Mouse (Mus musculus) heart, embryonic 16.5 days (tissue): ENCODE results near the gene Golgb1. TPM values are rescaled to one million over a fixed set of nuclear protein-coding genes. Genes with fewer than 3 reads are reported as not detected.

Experiments used
- ATAC-seq: fragments of 200-750 bp; cut with Nextera tagmentation; replicated peaks from 2 replicates; pipeline ENCODE4 v1.8.0; 2017; ENCODE audit warnings: moderate number of reproducible peaks; ENCODE audit not compliant: insufficient read depth, low FRiP score; ENCODE audit errors: extremely low read depth
- H3K27ac ChIP-seq: fragments of 300-500 bp; sonication (generic); 2 replicates; pipeline ENCODE4 v1.5.1; 2014; ENCODE audit warnings: mild to moderate bottlenecking, low read length, control low read depth, moderate library complexity
- H3K27me3 ChIP-seq: fragments of 300-500 bp; sonication (generic); 2 replicates; pipeline ENCODE4 v1.6.1; 2014; ENCODE audit warnings: low read length, mixed read lengths; ENCODE audit not compliant: control insufficient read depth, insufficient read depth
- H3K36me3 ChIP-seq: fragments of 300-500 bp; sonication (generic); 2 replicates; pipeline ENCODE4 v1.6.1; 2014; ENCODE audit not compliant: control insufficient read depth, insufficient read depth
- H3K4me1 ChIP-seq: fragments of 300-500 bp; sonication (generic); 2 replicates; pipeline ENCODE4 v1.6.1; 2014; ENCODE audit warnings: low read length, mixed read lengths; ENCODE audit not compliant: control insufficient read depth, insufficient read depth
- H3K4me2 ChIP-seq: fragments of 300-500 bp; sonication (generic); 2 replicates; pipeline ENCODE4 v1.6.1; 2014; ENCODE audit warnings: low read depth, mild to moderate bottlenecking, control low read depth, low read length
- H3K4me3 ChIP-seq: fragments of 300-500 bp; sonication (generic); 2 replicates; pipeline ENCODE4 v1.5.1; 2014; ENCODE audit warnings: mild to moderate bottlenecking, control low read depth, low read length
- H3K9ac ChIP-seq: fragments of 300-500 bp; sonication (generic); 2 replicates; pipeline ENCODE4 v1.6.1; 2014; ENCODE audit warnings: low read length, control low read depth
- H3K9me3 ChIP-seq: fragments of 300-500 bp; sonication (generic); replicated peaks from 2 replicates; pipeline ENCODE4 v1.6.1; 2016; ENCODE audit warnings: low read length; ENCODE audit not compliant: control insufficient read depth
- WGBS: fragments of 180-500 bp; shearing (Covaris S2); extraction: QIAGEN DNeasy Blood & Tissue Kit; methylation state at CpG from one replicate; pipeline ENCODE4 v1.1.7; 2014; 5-methylcytosine and 5-hydroxymethylcytosine counted together
- polyA plus RNA-seq: library from polyadenylated mRNA; unstranded; fragments of >200 nt; fragmentation: Nextera tagmentation; extraction: Ambion mirVana; gene quantifications from 2 replicates; pipeline ENCODE4 v1.2.1, GENCODE M21; 2015

The Golgb1 gene
- polyA plus RNA-seq, 1 experiment from 2014 or later = 53.0 TPM

DNA sequence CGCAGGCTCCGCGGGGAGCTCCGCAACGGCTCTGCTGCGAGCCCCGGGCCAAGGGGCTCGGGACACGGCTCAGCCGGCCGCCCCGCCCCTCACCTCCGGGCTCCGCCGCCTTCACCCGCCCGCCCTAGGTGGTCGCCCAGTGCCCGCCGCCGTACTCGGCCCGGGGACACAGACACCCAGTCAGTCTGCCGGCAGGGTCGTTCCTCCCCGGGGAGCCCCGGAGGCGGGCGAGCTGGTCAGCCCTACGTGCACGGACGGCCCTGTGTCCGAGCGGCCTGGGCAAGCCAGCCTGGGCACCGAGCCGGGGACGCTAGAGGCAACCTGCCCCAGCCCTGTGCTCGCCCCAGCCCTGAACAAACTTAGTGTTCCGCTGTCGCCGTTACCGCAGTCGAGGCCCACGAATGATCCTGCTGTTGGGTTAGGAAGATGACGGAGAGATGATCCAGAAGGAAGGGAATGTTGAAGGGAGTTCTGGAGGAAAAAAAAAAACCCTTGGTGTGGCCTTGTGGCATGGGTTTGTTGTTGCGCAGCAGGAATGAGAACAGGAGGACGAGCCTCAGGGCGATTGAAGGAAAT, 424 bp downstream of the Golgb1 start:
- peak; percentile 63 for ATAC-seq
- Histone ChIP-seq H3K27ac (peak overlapping the region; percentile 61), H3K4me2 (peak overlapping the region; percentile 70), H3K9ac (peak overlapping the region; percentile 82), H3K4me3 (peak overlapping the region; percentile 98), H3K9me3 (no peaks in the 10 kb centered on the region), H3K36me3 (peaks cover 9% of the 10 kb centered on the region), H3K4me1 (peaks cover 27% of the 10 kb centered on the region), H3K27me3 (no peaks in the 10 kb centered on the region)
- WGBS = under 1% methylated on average over 44 of the region's 48 CpGs

DNA sequence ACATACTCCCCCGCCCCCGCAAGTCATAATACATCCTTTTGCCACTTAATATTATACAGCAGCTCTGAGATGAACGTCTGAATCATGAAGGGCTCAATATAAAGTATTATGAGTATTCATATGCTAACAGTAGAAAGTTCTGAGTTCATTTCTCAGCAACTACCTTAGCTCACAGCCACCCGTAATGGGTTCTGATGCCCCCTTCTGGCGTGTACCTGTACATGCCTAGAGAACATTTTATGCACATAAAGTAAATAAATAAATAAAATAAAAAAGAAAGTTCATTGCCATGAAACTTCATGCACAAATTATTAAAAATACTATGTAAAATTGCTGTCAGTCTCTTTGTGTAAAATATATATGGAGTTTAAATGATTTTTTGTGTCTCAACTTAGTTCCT, 2.4 kb downstream of the Golgb1 start:
- H3K27me3 ChIP-seq = no peaks in the 10 kb centered on the region
- no peak overlapping the region for H3K4me3 ChIP-seq
- no peak overlapping the region for H3K27ac ChIP-seq
- H3K4me1 ChIP-seq = peaks cover 27% of the 10 kb centered on the region
- 80% methylated on average over 5 of the region's 5 CpGs for WGBS
- no peak overlapping the region for H3K9ac ChIP-seq
- H3K4me2 ChIP-seq = no peak overlapping the region
- H3K9me3 ChIP-seq = no peaks in the 10 kb centered on the region
- H3K36me3 ChIP-seq = peaks cover 1% of the 10 kb centered on the region
- ATAC-seq = no peak

GRCm38 (mm10) chr16:36882737-36883343, 7.9 kb downstream of the Golgb1 start:
- Histone ChIP-seq H3K27ac (no peak overlapping the region), H3K4me3 (no peak overlapping the region), H3K9ac (no peak overlapping the region), H3K4me2 (no peak overlapping the region), H3K4me1 (peaks cover 13% of the 10 kb centered on the region), H3K36me3 (peaks cover 8% of the 10 kb centered on the region), H3K9me3 (no peaks in the 10 kb centered on the region), H3K27me3 (no peaks in the 10 kb centered on the region)
- 66% methylated on average over 5 of the region's 5 CpGs for WGBS
- no peak for ATAC-seq

DNA sequence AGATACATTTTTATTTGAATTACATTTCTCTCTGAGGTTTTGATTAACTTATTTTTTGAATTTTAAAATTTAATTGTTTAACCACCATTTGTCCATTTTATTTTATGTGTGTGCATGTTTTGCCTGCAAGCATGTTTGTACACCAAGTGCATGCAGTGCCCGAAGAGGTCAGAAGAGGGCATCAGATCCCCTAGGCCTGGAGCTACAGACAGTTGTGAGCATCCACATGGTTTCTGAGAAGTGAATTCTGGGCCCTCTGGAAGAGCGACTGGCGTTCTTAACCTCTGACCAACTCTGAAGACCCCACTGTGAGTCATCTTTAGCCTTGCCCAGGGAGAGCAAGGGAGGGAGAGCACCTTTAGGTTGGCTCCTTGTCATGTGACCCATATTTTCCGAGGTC, 9.9 kb downstream of the Golgb1 start:
- WGBS = 80% methylated on average over 4 of the region's 4 CpGs
- no peak overlapping the region for H3K9ac ChIP-seq

GRCm38 (mm10) chr16:36885912-36886311, 11.0 kb downstream of the Golgb1 start:
- 87% methylated on average over 11 of the region's 11 CpGs for WGBS
- no peak overlapping the region for H3K9ac ChIP-seq

More for the DNA sequence above, 9.9 kb downstream of the Golgb1 start:
- Histone ChIP-seq H3K9me3 (no peaks in the 10 kb centered on the region), H3K36me3 (peaks cover 11% of the 10 kb centered on the region), H3K4me3 (no peak overlapping the region), H3K27me3 (no peaks in the 10 kb centered on the region), H3K27ac (no peak overlapping the region), H3K4me1 (peaks cover under 1% of the 10 kb centered on the region; the same call in 1 of the 2 replicates), H3K4me2 (no peak overlapping the region)
- no peak for ATAC-seq

GRCm38 (mm10) chr16:36887546-36887945, 12.6 kb downstream of the Golgb1 start:
- no peak for ATAC-seq

More at GRCm38 (mm10) chr16:36885912-36886311, 11.0 kb downstream of the Golgb1 start:
- Histone ChIP-seq H3K27ac (no peak overlapping the region), H3K27me3 (no peaks in the 10 kb centered on the region), H3K4me1 (no peaks in the 10 kb centered on the region), H3K4me2 (no peak overlapping the region), H3K9me3 (no peaks in the 10 kb centered on the region), H3K36me3 (peaks cover 18% of the 10 kb centered on the region), H3K4me3 (no peak overlapping the region)
- no peak for ATAC-seq

DNA sequence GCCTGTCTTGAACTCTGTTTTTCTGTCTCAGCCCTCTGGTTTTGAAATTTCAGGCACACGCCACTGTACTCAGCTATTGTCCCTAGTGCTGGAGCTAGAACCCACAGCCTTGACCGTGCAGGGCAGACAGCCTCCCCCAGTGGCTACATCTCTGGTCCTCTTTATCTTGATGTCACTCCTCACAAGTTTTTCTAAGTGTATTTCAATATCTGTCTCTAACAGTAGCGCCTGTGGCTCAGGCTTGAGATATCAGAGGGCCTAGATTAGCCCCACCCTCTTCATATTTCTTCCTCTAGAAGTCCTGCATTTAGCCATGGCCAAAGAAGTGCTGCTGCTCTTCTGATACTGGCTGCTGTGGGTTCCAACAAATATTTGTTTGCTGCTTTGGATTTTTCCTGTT, 15.6 kb downstream of the Golgb1 start:
- Histone ChIP-seq H3K27ac (no peak overlapping the region), H3K4me3 (no peak overlapping the region), H3K9ac (no peak overlapping the region), H3K4me2 (no peak overlapping the region), H3K36me3 (peaks cover 37% of the 10 kb centered on the region), H3K4me1 (no peaks in the 10 kb centered on the region), H3K9me3 (no peaks in the 10 kb centered on the region), H3K27me3 (no peaks in the 10 kb centered on the region)
- WGBS = 87% methylated on average over 3 of the region's 3 CpGs
- ATAC-seq = no peak

More at GRCm38 (mm10) chr16:36887546-36887945, 12.6 kb downstream of the Golgb1 start:
- no peaks in the 10 kb centered on the region for H3K27me3 ChIP-seq
- no peaks in the 10 kb centered on the region for H3K4me1 ChIP-seq
- no peak overlapping the region for H3K4me3 ChIP-seq
- no peak overlapping the region for H3K4me2 ChIP-seq
- H3K9ac ChIP-seq = no peak overlapping the region
- 68% methylated on average over 5 of the region's 5 CpGs for WGBS
- no peaks in the 10 kb centered on the region for H3K9me3 ChIP-seq
- H3K27ac ChIP-seq = no peak overlapping the region
- H3K36me3 ChIP-seq = peaks cover 25% of the 10 kb centered on the region

GRCm38 (mm10) chr16:36891415-36891814, 16.5 kb downstream of the Golgb1 start:
- H3K36me3 ChIP-seq = peaks cover 37% of the 10 kb centered on the region
- H3K4me3 ChIP-seq = no peak overlapping the region
- no peaks in the 10 kb centered on the region for H3K9me3 ChIP-seq
- no peak overlapping the region for H3K4me2 ChIP-seq
- no peaks in the 10 kb centered on the region for H3K27me3 ChIP-seq
- no peak overlapping the region for H3K9ac ChIP-seq
- no peak for ATAC-seq
- WGBS = 97% methylated on average over 4 of the region's 4 CpGs
- no peak overlapping the region for H3K27ac ChIP-seq
- no peaks in the 10 kb centered on the region for H3K4me1 ChIP-seq

- H3K36me3 ChIP-seq = peaks cover 34% of the 10 kb centered on the region
- H3K9me3 ChIP-seq = no peaks in the 10 kb centered on the region
Measured at GRCm38 (mm10) chr16:36893317-36893716, 18.4 kb downstream of the Golgb1 start.

More at GRCm38 (mm10) chr16:36893317-36893716, 18.4 kb downstream of the Golgb1 start:
- Histone ChIP-seq H3K27me3 (no peaks in the 10 kb centered on the region), H3K27ac (no peak overlapping the region), H3K4me3 (no peak overlapping the region), H3K4me2 (no peak overlapping the region), H3K9ac (no peak overlapping the region), H3K4me1 (no peaks in the 10 kb centered on the region)
- 84% methylated on average over 10 of the region's 10 CpGs for WGBS
- no peak for ATAC-seq
